Mouse (Mus musculus): ENCODE results near the gene Exoc7. TPM values are rescaled to one million over a fixed set of nuclear protein-coding genes. Genes with fewer than 3 reads are reported as not detected.

The Exoc7 gene
- 10 to 100 TPM; 85.0 to 87.2 TPM for total RNA-seq (2021)

- DNase-seq (ENCODE audit: extremely low spot score in 1 of 2, low spot score in 1 of 2) = no peak
These were observed at the start of gene Exoc7 for GRCm38 (mm10) chr11:116307019-116307725. Exoc7 (minus strand) TSS chr11:116307233.

- no peak for DNase-seq (ENCODE audit: extremely low spot score in 1 of 2, low spot score in 1 of 2)
These were observed 47.5 kb upstream of the Exoc7 start for GRCm38 (mm10) chr11:116354521-116354920.

GRCm38 (mm10) chr11:116353535-116353934 is 46.5 kb upstream of the Exoc7 start:
- DNase-seq (ENCODE audit: extremely low spot score in 1 of 2, low spot score in 1 of 2) = no peak

- no peak for DNase-seq (ENCODE audit: extremely low spot score in 1 of 2, low spot score in 1 of 2)
These were observed 44.3 kb upstream of the Exoc7 start for GRCm38 (mm10) chr11:116351294-116351693.

GRCm38 (mm10) chr11:116347955-116348354 is 40.9 kb upstream of the Exoc7 start:
- DNase-seq (ENCODE audit: extremely low spot score in 1 of 2, low spot score in 1 of 2) = no peak

GRCm38 (mm10) chr11:116347012-116347411 is 40.0 kb upstream of the Exoc7 start:
- DNase-seq (ENCODE audit: extremely low spot score in 1 of 2, low spot score in 1 of 2) = no peak

GRCm38 (mm10) chr11:116342069-116342791 is 35.2 kb upstream of the Exoc7 start:
- no peak for DNase-seq (ENCODE audit: extremely low spot score in 1 of 2, low spot score in 1 of 2)

GRCm38 (mm10) chr11:116337531-116337930 is 30.5 kb upstream of the Exoc7 start:
- no peak for DNase-seq (ENCODE audit: extremely low spot score in 1 of 2, low spot score in 1 of 2)

GRCm38 (mm10) chr11:116337000-116337399 is 30.0 kb upstream of the Exoc7 start:
- no peak for DNase-seq (ENCODE audit: extremely low spot score in 1 of 2, low spot score in 1 of 2)

- no peak for DNase-seq (ENCODE audit: extremely low spot score in 1 of 2, low spot score in 1 of 2)
These were observed 29.4 kb upstream of the Exoc7 start for GRCm38 (mm10) chr11:116336393-116336792.

GRCm38 (mm10) chr11:116335244-116336036 is 28.4 kb upstream of the Exoc7 start, which contains the start of gene Foxj1:
Foxj1 (minus strand) TSS chr11:116335399.
- DNase-seq (ENCODE audit: extremely low spot score in 1 of 2, low spot score in 1 of 2) = peak; percentile 94 to 95

- no peak for DNase-seq (ENCODE audit: extremely low spot score in 1 of 2, low spot score in 1 of 2)
These were observed 27.4 kb upstream of the Exoc7 start for GRCm38 (mm10) chr11:116334417-116334782.

- no peak for DNase-seq (ENCODE audit: extremely low spot score in 1 of 2, low spot score in 1 of 2)
These were observed 26.7 kb upstream of the Exoc7 start for GRCm38 (mm10) chr11:116333526-116334416.

GRCm38 (mm10) chr11:116332983-116333270 is 25.9 kb upstream of the Exoc7 start:
- no peak for DNase-seq (ENCODE audit: extremely low spot score in 1 of 2, low spot score in 1 of 2)

- DNase-seq (ENCODE audit: extremely low spot score in 1 of 2, low spot score in 1 of 2) = no peak
These were observed 25.4 kb upstream of the Exoc7 start for GRCm38 (mm10) chr11:116332232-116332982.

GRCm38 (mm10) chr11:116330211-116330518 is 23.1 kb upstream of the Exoc7 start:
- DNase-seq (ENCODE audit: extremely low spot score in 1 of 2, low spot score in 1 of 2) = no peak

GRCm38 (mm10) chr11:116329314-116330210 is 22.5 kb upstream of the Exoc7 start:
- DNase-seq (ENCODE audit: extremely low spot score in 1 of 2, low spot score in 1 of 2) = no peak

- no peak for DNase-seq (ENCODE audit: extremely low spot score in 1 of 2, low spot score in 1 of 2)
These were observed 20.1 kb upstream of the Exoc7 start for GRCm38 (mm10) chr11:116326963-116327603.

Measured in layer of hippocampus, postnatal 25 days (tissue).